Mouse (Mus musculus): ENCODE data around the gene Pbld1. TPM values are rescaled to one million over a fixed set of nuclear protein-coding genes. Genes with fewer than 3 reads are reported as not detected.
A peak's percentile ranks its signal among the peaks of the same experiment; 100 is the strongest.

Pbld1 gene
- polyA plus RNA-seq, 1 experiment from 2014 or later, result 0.74 TPM

DNA sequence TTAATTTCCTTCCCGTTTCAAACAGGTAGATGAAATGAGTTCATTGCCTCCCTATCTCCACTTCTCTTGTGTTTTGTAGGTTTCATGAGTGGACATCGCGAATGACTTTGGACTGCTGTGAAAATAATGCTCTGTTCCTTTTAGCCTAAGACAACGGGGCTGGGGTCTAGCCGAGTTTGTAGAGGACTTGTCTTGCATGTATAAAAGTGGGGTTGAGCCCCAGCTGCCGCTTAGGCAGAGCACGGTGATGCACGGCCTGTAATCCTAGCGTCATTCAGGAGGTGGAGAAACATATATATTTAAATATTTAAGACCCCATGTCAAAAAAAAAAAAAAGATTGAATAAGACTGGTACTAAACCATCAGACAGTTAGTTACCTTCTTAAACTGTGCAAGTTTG lies 40.7 kb downstream of the Pbld1 start:
- Histone ChIP-seq H3K4me1 (ENCODE audit: control insufficient read depth, insufficient read depth, low read length) (peaks cover 4% of the 10 kb centered on the region; the same call in 1 of the 2 replicates), H3K4me3 (ENCODE audit: low read depth, low read length) (peak overlapping the region; percentile 55), H3K36me3 (replicated peaks; ENCODE audit: control insufficient read depth, insufficient read depth, low read depth, low read length) (no peaks in the 10 kb centered on the region), H3K9ac (replicated peaks; ENCODE audit: low read length) (peak overlapping the region; percentile 69), H3K9me3 (replicated peaks; ENCODE audit: control insufficient read depth, low read length) (no peaks in the 10 kb centered on the region), H3K27me3 (ENCODE audit: control insufficient read depth, insufficient read depth, low read length) (peaks cover 9% of the 10 kb centered on the region), H3K4me2 (ENCODE audit: low read depth, low read length) (peak overlapping the region; percentile 93), H3K27ac (replicated peaks; ENCODE audit: low read depth, low read length) (no peak overlapping the region)
- no peak for ATAC-seq (replicated peaks; ENCODE audit: insufficient number of reproducible peaks, low FRiP score, low TSS enrichment, low read depth)
- peak; percentile 13 for DNase-seq (ENCODE audit: low spot score)
- WGBS, result 13% methylated on average over 9 of the region's 9 CpGs

GRCm38 (mm10) chr10:63113027-63113604 lies 53.2 kb downstream of the Pbld1 start:
- DNase-seq (ENCODE audit: low spot score), result peak; percentile 77
- H3K9ac ChIP-seq (replicated peaks; ENCODE audit: low read length), result no peak overlapping the region
- WGBS, result 57% methylated on average over 5 of the region's 5 CpGs
- no peak overlapping the region for H3K27ac ChIP-seq (replicated peaks; ENCODE audit: low read depth, low read length)
- no peaks in the 10 kb centered on the region for H3K4me1 ChIP-seq (ENCODE audit: control insufficient read depth, insufficient read depth, low read length)
- no peak overlapping the region for H3K4me3 ChIP-seq (ENCODE audit: low read depth, low read length)
- H3K36me3 ChIP-seq (replicated peaks; ENCODE audit: control insufficient read depth, insufficient read depth, low read depth, low read length), result no peaks in the 10 kb centered on the region
- H3K4me2 ChIP-seq (ENCODE audit: low read depth, low read length), result no peak overlapping the region
- no peak for ATAC-seq (replicated peaks; ENCODE audit: insufficient number of reproducible peaks, low FRiP score, low TSS enrichment, low read depth)
- no peaks in the 10 kb centered on the region for H3K9me3 ChIP-seq (replicated peaks; ENCODE audit: control insufficient read depth, low read length)
- H3K27me3 ChIP-seq (ENCODE audit: control insufficient read depth, insufficient read depth, low read length), result no peaks in the 10 kb centered on the region

GRCm38 (mm10) chr10:63113716-63114360 lies 53.9 kb downstream of the Pbld1 start:
- DNase-seq (ENCODE audit: low spot score), result no peak
- no peaks in the 10 kb centered on the region for H3K4me1 ChIP-seq (ENCODE audit: control insufficient read depth, insufficient read depth, low read length)
- H3K9me3 ChIP-seq (replicated peaks; ENCODE audit: control insufficient read depth, low read length), result no peaks in the 10 kb centered on the region
- no peak for ATAC-seq (replicated peaks; ENCODE audit: insufficient number of reproducible peaks, low FRiP score, low TSS enrichment, low read depth)
- H3K4me3 ChIP-seq (ENCODE audit: low read depth, low read length), result no peak overlapping the region
- no peak overlapping the region for H3K4me2 ChIP-seq (ENCODE audit: low read depth, low read length)
- H3K27me3 ChIP-seq (ENCODE audit: control insufficient read depth, insufficient read depth, low read length), result no peaks in the 10 kb centered on the region
- WGBS, result 83% methylated on average over 6 of the region's 6 CpGs
- H3K27ac ChIP-seq (replicated peaks; ENCODE audit: low read depth, low read length), result no peak overlapping the region
- H3K9ac ChIP-seq (replicated peaks; ENCODE audit: low read length), result no peak overlapping the region
- H3K36me3 ChIP-seq (replicated peaks; ENCODE audit: control insufficient read depth, insufficient read depth, low read depth, low read length), result no peaks in the 10 kb centered on the region

- Histone ChIP-seq H3K4me3 (ENCODE audit: low read depth, low read length) (no peak overlapping the region), H3K4me2 (ENCODE audit: low read depth, low read length) (no peak overlapping the region), H3K9ac (replicated peaks; ENCODE audit: low read length) (no peak overlapping the region), H3K27ac (replicated peaks; ENCODE audit: low read depth, low read length) (no peak overlapping the region), H3K36me3 (replicated peaks; ENCODE audit: control insufficient read depth, insufficient read depth, low read depth, low read length) (no peaks in the 10 kb centered on the region), H3K9me3 (replicated peaks; ENCODE audit: control insufficient read depth, low read length) (no peaks in the 10 kb centered on the region), H3K27me3 (ENCODE audit: control insufficient read depth, insufficient read depth, low read length) (no peaks in the 10 kb centered on the region), H3K4me1 (ENCODE audit: control insufficient read depth, insufficient read depth, low read length) (no peaks in the 10 kb centered on the region)
- ATAC-seq (replicated peaks; ENCODE audit: insufficient number of reproducible peaks, low FRiP score, low TSS enrichment, low read depth), result no peak
- DNase-seq (ENCODE audit: low spot score), result no peak
- WGBS, result 90% methylated on average over 15 of the region's 15 CpGs
These were observed 55.9 kb downstream of the Pbld1 start for GRCm38 (mm10) chr10:63115881-63116280.

DNA sequence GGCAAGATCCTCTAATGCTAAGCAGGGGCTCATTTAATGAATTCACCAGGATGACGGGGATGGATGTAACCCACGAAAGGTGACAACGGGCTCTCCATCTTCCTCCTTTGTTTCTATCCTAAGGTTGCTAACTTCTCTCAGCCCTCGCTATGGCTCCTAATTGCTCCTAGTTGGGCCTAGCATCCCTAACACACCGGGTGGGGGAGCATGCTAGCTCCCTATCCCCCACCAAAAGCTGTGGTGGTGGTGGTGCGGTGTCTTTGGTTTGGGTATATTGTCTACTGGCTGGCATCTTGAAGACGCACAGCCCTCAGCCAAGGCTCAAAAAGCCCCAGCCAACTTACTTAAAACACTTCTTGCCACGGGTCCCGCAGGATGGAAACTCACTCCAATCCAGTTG lies 56.4 kb downstream of the Pbld1 start:
- H3K9ac ChIP-seq (replicated peaks; ENCODE audit: low read length), result no peak overlapping the region
- H3K4me2 ChIP-seq (ENCODE audit: low read depth, low read length), result no peak overlapping the region
- H3K27me3 ChIP-seq (ENCODE audit: control insufficient read depth, insufficient read depth, low read length), result no peaks in the 10 kb centered on the region
- H3K36me3 ChIP-seq (replicated peaks; ENCODE audit: control insufficient read depth, insufficient read depth, low read depth, low read length), result no peaks in the 10 kb centered on the region
- no peaks in the 10 kb centered on the region for H3K4me1 ChIP-seq (ENCODE audit: control insufficient read depth, insufficient read depth, low read length)
- DNase-seq (ENCODE audit: low spot score) (no peak), ATAC-seq (replicated peaks; ENCODE audit: insufficient number of reproducible peaks, low FRiP score, low TSS enrichment, low read depth) (no peak)
- H3K9me3 ChIP-seq (replicated peaks; ENCODE audit: control insufficient read depth, low read length), result no peaks in the 10 kb centered on the region
- no peak overlapping the region for H3K4me3 ChIP-seq (ENCODE audit: low read depth, low read length)
- WGBS, result 93% methylated on average over 9 of the region's 9 CpGs
- H3K27ac ChIP-seq (replicated peaks; ENCODE audit: low read depth, low read length), result no peak overlapping the region

GRCm38 (mm10) chr10:63117583-63117982 lies 57.6 kb downstream of the Pbld1 start:
- no peak overlapping the region for H3K4me3 ChIP-seq (ENCODE audit: low read depth, low read length)
- no peak for ATAC-seq (replicated peaks; ENCODE audit: insufficient number of reproducible peaks, low FRiP score, low TSS enrichment, low read depth)
- H3K9me3 ChIP-seq (replicated peaks; ENCODE audit: control insufficient read depth, low read length), result no peaks in the 10 kb centered on the region
- no peak overlapping the region for H3K27ac ChIP-seq (replicated peaks; ENCODE audit: low read depth, low read length)
- no peaks in the 10 kb centered on the region for H3K27me3 ChIP-seq (ENCODE audit: control insufficient read depth, insufficient read depth, low read length)
- H3K4me1 ChIP-seq (ENCODE audit: control insufficient read depth, insufficient read depth, low read length), result no peaks in the 10 kb centered on the region
- H3K9ac ChIP-seq (replicated peaks; ENCODE audit: low read length), result no peak overlapping the region
- no peak overlapping the region for H3K4me2 ChIP-seq (ENCODE audit: low read depth, low read length)
- no peak for DNase-seq (ENCODE audit: low spot score)
- 89% methylated on average over 8 of the region's 8 CpGs for WGBS
- H3K36me3 ChIP-seq (replicated peaks; ENCODE audit: control insufficient read depth, insufficient read depth, low read depth, low read length), result no peaks in the 10 kb centered on the region

GRCm38 (mm10) chr10:63119916-63120315 lies 60.0 kb downstream of the Pbld1 start:
- 75% methylated on average over 14 of the region's 14 CpGs for WGBS
- no peak overlapping the region for H3K9ac ChIP-seq (replicated peaks; ENCODE audit: low read length)
- H3K27ac ChIP-seq (replicated peaks; ENCODE audit: low read depth, low read length), result no peak overlapping the region
- ATAC-seq (replicated peaks; ENCODE audit: insufficient number of reproducible peaks, low FRiP score, low TSS enrichment, low read depth), result no peak
- H3K36me3 ChIP-seq (replicated peaks; ENCODE audit: control insufficient read depth, insufficient read depth, low read depth, low read length), result no peaks in the 10 kb centered on the region
- no peak overlapping the region for H3K4me2 ChIP-seq (ENCODE audit: low read depth, low read length)
- H3K27me3 ChIP-seq (ENCODE audit: control insufficient read depth, insufficient read depth, low read length), result no peaks in the 10 kb centered on the region
- H3K4me3 ChIP-seq (ENCODE audit: low read depth, low read length), result no peak overlapping the region
- no peaks in the 10 kb centered on the region for H3K9me3 ChIP-seq (replicated peaks; ENCODE audit: control insufficient read depth, low read length)
- H3K4me1 ChIP-seq (ENCODE audit: control insufficient read depth, insufficient read depth, low read length), result no peaks in the 10 kb centered on the region
- no peak for DNase-seq (ENCODE audit: low spot score)

DNA sequence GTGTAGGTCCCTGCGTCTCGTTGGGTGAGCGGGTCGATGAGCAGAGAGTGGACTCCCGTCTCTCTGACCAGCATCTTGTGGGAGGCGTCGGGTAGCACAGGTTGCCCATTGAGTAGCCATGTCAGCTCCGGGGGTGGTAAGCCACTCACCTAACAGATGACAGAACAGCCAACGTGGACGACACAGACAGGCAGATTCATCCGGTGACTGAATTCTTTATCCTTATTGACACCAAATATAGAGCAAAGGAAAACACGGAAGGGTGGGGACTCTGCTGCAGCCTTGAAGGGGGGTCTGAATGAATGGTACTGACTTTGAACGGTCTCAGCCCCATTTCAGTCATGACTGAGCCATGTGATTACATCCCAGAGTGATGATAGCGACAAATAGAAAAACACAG lies 62.0 kb downstream of the Pbld1 start:
- no peaks in the 10 kb centered on the region for H3K36me3 ChIP-seq (replicated peaks; ENCODE audit: control insufficient read depth, insufficient read depth, low read depth, low read length)
- H3K9me3 ChIP-seq (replicated peaks; ENCODE audit: control insufficient read depth, low read length), result no peaks in the 10 kb centered on the region
- H3K4me1 ChIP-seq (ENCODE audit: control insufficient read depth, insufficient read depth, low read length), result no peaks in the 10 kb centered on the region
- DNase-seq (ENCODE audit: low spot score) (no peak), ATAC-seq (replicated peaks; ENCODE audit: insufficient number of reproducible peaks, low FRiP score, low TSS enrichment, low read depth) (no peak)
- no peak overlapping the region for H3K4me3 ChIP-seq (ENCODE audit: low read depth, low read length)
- WGBS, result 86% methylated on average over 14 of the region's 14 CpGs
- H3K9ac ChIP-seq (replicated peaks; ENCODE audit: low read length), result no peak overlapping the region
- no peak overlapping the region for H3K4me2 ChIP-seq (ENCODE audit: low read depth, low read length)
- no peak overlapping the region for H3K27ac ChIP-seq (replicated peaks; ENCODE audit: low read depth, low read length)
- H3K27me3 ChIP-seq (ENCODE audit: control insufficient read depth, insufficient read depth, low read length), result no peaks in the 10 kb centered on the region
